Mouse (Mus musculus): ENCODE data around the gene Lypd4.

DNA sequence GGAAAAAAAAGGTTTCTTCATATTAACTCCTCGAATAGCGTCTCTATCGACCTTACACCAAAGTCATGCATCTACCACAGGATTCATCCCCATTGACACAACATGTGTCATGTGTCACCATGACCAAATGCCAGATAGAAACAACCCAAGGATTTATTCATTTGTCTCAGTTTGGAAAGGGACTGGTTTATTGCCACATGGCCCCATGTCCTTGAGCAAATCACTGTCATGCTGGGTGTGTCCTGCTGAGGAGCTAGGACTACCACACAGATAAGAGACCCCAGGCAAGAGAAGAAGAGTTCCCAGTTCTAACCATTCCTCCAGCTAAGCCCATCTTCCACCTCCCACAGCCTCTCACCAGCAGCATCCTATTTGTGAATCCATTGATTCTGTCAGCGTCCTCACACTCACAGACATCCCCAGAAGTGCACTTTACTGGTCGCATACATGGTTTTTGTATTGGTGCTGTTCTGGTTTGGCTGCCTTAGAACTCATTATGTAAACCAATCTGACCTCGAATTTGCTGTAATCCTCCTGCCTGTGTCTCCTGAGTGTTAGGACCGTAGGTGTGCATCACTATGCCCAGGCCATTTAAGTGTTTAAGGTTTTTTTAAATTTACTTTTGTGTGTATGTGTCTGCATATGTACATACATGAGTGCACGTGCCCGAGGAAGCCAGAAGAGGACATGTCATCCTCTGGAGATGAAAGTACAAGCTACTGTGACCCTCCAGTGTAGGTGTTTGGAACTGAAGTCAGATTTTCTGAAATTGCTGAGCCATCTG is 12.9 kb upstream of the Lypd4 start:
- no peak for TF ChIP-seq CTCF (IDR thresholded peaks at IDR 0.05; ENCODE audit: low read depth)
- no peak for TF ChIP-seq EP300 (IDR thresholded peaks at IDR 0.05; ENCODE audit: low read depth)

Data from liver, embryonic 14.5 days (tissue).